Mouse (Mus musculus) G1E (cell line): Measurements from ENCODE around the gene Gabbr2. TPM values are rescaled to one million over a fixed set of nuclear protein-coding genes. Genes with fewer than 3 reads are reported as not detected.

Experiments
- ATAC-seq: 2 replicates; pipeline ENCODE4 v1.8.0; 2016; ENCODE audit warnings: mild to moderate bottlenecking; ENCODE audit not compliant: insufficient number of reproducible peaks, poor library complexity, low FRiP score, severe bottlenecking; ENCODE audit errors: extremely low read depth
- DNase-seq: peaks from one replicate; pipeline ENCODE4 v3.0.0; 2012; ENCODE audit warnings: low spot score
- H3K27me3 ChIP-seq: 2 replicates; pipeline ENCODE4 v1.6.1; 2012; ENCODE audit warnings: mild to moderate bottlenecking, low read length, inconsistent platforms; ENCODE audit not compliant: insufficient read depth
- H3K36me3 ChIP-seq: replicated peaks from 2 replicates; pipeline ENCODE3; 2012; ENCODE audit warnings: mild to moderate bottlenecking, inconsistent platforms
- H3K4me1 ChIP-seq: 2 replicates; pipeline ENCODE4 v1.6.1; 2012; ENCODE audit warnings: low read depth, low read length, inconsistent platforms, mixed read lengths; ENCODE audit not compliant: insufficient read depth
- H3K4me3 ChIP-seq: 2 replicates; pipeline ENCODE4 v1.5.1; 2012; ENCODE audit warnings: low read depth, mild to moderate bottlenecking, inconsistent platforms, low read length, moderate library complexity, mixed read lengths
- H3K9me3 ChIP-seq: replicated peaks from 2 replicates; pipeline ENCODE4 v1.6.1; 2012; ENCODE audit warnings: inconsistent platforms
- CTCF ChIP-seq: IDR thresholded peaks from 2 replicates; pipeline ENCODE4 v1.5.1; 2012; ENCODE audit warnings: low read depth, low read length, inconsistent platforms, mixed read lengths
- GATA1 ChIP-seq: IDR thresholded peaks from 2 replicates; pipeline ENCODE4 v1.6.1; 2012; ENCODE audit warnings: borderline replicate concordance, low read length, inconsistent platforms, mixed read lengths
- GATA2 ChIP-seq: IDR thresholded peaks from 2 replicates; pipeline ENCODE4 v1.6.1; 2012; ENCODE audit warnings: low read depth, low read length, inconsistent platforms, borderline replicate concordance
- POLR2AphosphoS5 ChIP-seq: IDR thresholded peaks from 2 replicates; pipeline ENCODE4 v1.6.1; 2012; ENCODE audit warnings: low read depth, low read length, inconsistent platforms; ENCODE audit not compliant: insufficient replicate concordance
- TAL1 ChIP-seq: conservative IDR thresholded peaks from 2 replicates; pipeline ENCODE4 v1.6.1; 2012; ENCODE audit warnings: low read depth, low read length, inconsistent platforms, mixed read lengths
- polyA plus RNA-seq: library from polyadenylated mRNA; stranded (reverse); fragments of >175 nt; gene quantifications from 2 replicates; pipeline ENCODE4 v1.2.3, GENCODE M21; 2012
- total RNA-seq, 2 experiments: library from RNA; stranded (forward) in 1 of 2; stranded (reverse) in 1 of 2; fragments of 200-1000 nt in 1 of 2; fragments of >200 nt in 1 of 2; fragmentation: Nextera tagmentation in 1 of 2; gene quantifications; 2 replicates each; pipeline ENCODE4 v1.2.3; 2014 to 2017

The Gabbr2 gene
- total and polyA plus RNA-seq, 3 experiments = 0.05 TPM; not detected in 2

DNA sequence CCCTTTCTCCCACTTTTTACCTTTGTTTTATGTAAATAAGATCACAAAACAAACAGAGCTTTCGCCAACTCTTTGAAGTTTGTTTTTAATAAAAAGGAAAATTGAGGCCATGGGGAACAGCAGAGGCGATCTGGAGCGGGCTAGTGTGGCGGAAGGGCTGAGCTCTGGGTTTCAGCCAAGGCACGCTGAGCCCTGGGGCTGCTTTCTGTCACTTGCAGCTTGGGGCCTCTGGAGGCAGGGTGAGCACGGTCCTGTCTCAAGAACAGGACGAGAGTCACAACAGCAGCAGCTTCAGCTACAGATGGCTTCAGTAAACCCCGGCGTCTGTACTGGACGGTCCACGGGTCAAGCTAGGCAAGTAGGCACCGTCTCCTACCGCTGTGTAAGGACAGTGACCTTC, 132.8 kb downstream of the Gabbr2 start:
- Histone ChIP-seq H3K9me3 (peaks cover 64% of the 10 kb centered on the region), H3K4me3 (no peak overlapping the region), H3K4me1 (no peaks in the 10 kb centered on the region), H3K36me3 (no peaks in the 10 kb centered on the region), H3K27me3 (no peaks in the 10 kb centered on the region)
- ATAC-seq (no peak), DNase-seq (no peak)
- TF ChIP-seq TAL1 (no peak), POLR2AphosphoS5 (no peak), GATA2 (no peak), GATA1 (no peak), CTCF (no peak)

DNA sequence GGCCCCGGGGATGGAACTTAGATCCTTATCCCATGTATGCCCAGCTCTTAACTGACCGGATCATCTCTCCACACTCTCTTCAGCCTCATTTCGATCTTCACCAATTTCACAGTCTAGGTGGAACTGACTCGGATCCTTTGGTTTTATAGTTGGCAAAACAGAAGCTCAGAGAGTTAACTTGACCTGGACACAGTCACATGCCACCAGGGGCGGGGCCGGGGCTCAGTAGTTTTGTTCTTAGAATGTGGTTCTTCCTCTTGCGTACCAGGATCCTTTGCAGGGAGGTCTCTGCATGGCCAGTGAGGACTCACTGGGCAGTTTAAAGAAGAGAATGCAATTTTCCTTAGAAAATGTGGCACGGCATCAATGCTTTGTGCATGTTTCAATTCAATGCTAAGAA, 135.5 kb downstream of the Gabbr2 start:
- H3K4me3 ChIP-seq = no peak overlapping the region
- peaks cover 58% of the 10 kb centered on the region for H3K9me3 ChIP-seq
- ATAC-seq (no peak), DNase-seq (no peak)
- H3K4me1 ChIP-seq = no peaks in the 10 kb centered on the region
- no peaks in the 10 kb centered on the region for H3K27me3 ChIP-seq
- no peak for TF ChIP-seq CTCF
- no peak for TF ChIP-seq POLR2AphosphoS5
- TF ChIP-seq GATA1 = no peak
- TF ChIP-seq TAL1 = no peak
- TF ChIP-seq GATA2 = no peak
- no peaks in the 10 kb centered on the region for H3K36me3 ChIP-seq

DNA sequence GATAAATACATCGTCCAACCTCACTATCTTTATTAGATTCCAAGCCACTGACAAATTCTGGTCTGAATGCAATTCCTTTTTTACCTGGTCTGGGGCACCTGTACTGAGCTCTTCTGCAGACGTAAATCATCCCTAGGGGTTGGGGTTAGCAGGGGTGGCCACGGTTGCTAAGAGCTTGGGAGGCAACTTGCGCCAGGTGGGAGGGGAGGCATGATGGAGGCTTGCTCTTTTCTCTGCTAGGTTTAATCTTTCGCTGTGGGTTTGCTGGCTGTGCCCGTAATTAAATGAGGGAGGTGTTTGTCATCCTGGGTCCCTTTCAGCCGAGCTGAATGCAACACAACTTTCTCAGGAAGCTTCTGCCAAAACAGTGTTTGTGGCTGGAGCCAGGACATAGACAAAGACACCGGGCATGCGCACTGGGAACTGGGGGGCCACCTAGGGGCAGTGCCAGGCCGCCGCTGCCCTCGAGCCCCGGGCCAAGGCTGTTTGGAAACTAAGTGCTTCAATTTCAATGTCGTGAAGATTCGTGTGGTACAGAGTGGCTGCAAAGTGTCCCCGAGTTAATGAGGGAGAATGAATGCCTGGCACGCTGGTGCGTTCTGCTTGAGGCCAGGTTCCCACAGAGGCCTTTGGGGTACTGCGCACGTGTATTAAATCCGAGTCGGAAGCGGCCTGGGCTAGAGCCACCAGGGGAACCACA, 136.8 kb downstream of the Gabbr2 start:
- DNase-seq (no peak), ATAC-seq (no peak)
- Histone ChIP-seq H3K4me3 (no peak overlapping the region), H3K36me3 (no peaks in the 10 kb centered on the region), H3K9me3 (peaks cover 57% of the 10 kb centered on the region), H3K4me1 (no peaks in the 10 kb centered on the region), H3K27me3 (no peaks in the 10 kb centered on the region)
- TF ChIP-seq GATA2 = no peak
- no peak for TF ChIP-seq GATA1
- TF ChIP-seq TAL1 = no peak
- no peak for TF ChIP-seq POLR2AphosphoS5
- no peak for TF ChIP-seq CTCF

DNA sequence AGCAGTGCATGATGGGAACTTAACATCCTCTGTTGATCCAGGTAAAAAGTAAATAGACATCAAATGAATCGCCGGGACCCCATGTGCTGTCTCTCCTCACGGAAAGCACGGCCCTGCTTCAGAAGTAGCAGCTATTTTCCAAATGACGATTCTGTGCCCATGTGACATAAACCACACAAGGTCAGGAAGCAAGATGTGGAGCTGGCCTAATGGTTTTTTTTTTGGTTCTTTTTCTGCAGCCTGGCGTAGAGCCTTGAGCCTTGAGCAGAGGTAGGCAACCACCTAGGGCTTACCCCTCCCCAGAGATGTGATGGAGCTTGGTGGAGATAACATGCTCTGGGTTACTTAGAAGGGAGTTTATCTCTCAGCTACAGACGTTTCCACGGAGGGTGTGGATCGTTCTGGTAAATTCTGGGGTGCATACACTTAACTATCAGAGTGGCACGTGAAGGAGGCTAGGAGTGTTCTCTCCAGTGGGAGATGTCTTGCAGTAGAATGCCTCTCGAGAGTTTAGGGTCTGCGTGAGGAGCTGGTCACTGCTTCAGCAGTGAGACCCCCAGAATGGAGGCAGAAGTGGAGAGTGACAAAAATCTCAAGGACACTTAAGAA, 137.7 kb downstream of the Gabbr2 start:
- no peak for ATAC-seq
- no peak for TF ChIP-seq GATA1
- no peak for TF ChIP-seq CTCF
- TF ChIP-seq GATA2 = no peak
- no peak for DNase-seq
- Histone ChIP-seq H3K36me3 (no peaks in the 10 kb centered on the region), H3K4me3 (no peak overlapping the region), H3K9me3 (peaks cover 57% of the 10 kb centered on the region), H3K27me3 (no peaks in the 10 kb centered on the region), H3K4me1 (no peaks in the 10 kb centered on the region)

DNA sequence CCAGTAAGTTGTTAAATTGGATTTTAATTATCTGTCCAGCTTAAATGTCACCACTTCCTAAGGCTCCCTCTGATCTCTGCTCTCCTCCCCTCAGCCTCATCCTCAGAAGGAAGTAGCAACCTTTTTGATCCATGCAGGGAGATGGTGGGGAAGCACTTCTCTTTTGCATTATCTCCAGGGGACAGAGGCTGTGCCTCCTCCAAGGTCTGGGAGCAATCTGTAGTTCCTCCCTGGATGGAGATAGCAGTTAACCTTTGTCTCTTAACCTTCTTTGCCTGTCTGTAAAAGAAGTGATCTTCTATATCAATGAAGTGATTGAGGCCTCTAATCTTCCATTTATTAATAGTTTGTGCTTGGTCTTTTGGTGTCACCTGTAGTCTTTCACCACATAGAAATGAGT, 143.9 kb downstream of the Gabbr2 start:
- no peaks in the 10 kb centered on the region for H3K4me1 ChIP-seq
- H3K27me3 ChIP-seq = no peaks in the 10 kb centered on the region
- H3K9me3 ChIP-seq = peaks cover 61% of the 10 kb centered on the region
- DNase-seq = no peak
- H3K36me3 ChIP-seq = no peaks in the 10 kb centered on the region
- no peak for ATAC-seq
- H3K4me3 ChIP-seq = no peak overlapping the region
- TF ChIP-seq POLR2AphosphoS5 (no peak), TAL1 (no peak), GATA2 (no peak), CTCF (no peak), GATA1 (no peak)

DNA sequence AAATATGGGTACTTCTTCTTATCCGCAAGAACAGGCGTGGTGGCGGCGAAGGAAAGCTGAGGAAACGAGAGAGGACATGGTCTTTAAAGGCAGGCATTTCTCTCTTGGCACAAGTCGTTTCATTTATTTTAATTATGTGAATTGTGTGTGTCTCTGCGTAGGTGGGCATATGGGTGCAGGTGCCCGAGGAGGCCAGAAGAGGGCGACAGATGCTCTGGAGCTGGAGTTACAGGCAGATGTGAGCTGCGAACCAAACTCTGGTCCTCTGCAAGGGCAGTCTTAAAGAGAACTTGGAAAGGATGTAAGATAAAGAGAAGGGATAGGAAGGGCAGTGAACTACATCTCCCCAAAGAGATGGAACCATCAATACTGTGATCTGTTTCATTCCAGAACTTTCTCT, 145.3 kb downstream of the Gabbr2 start:
- TF ChIP-seq GATA1 = no peak
- TF ChIP-seq TAL1 = no peak
- TF ChIP-seq CTCF = no peak
- no peak for TF ChIP-seq GATA2
- TF ChIP-seq POLR2AphosphoS5 = no peak
- no peak for DNase-seq
- H3K9me3 ChIP-seq = peaks cover 71% of the 10 kb centered on the region
- H3K36me3 ChIP-seq = no peaks in the 10 kb centered on the region
- no peaks in the 10 kb centered on the region for H3K4me1 ChIP-seq
- no peaks in the 10 kb centered on the region for H3K27me3 ChIP-seq
- no peak overlapping the region for H3K4me3 ChIP-seq
- ATAC-seq = no peak
